Mouse (Mus musculus): ENCODE data around the gene Ddit4. TPM values are rescaled to one million over a fixed set of nuclear protein-coding genes. Genes with fewer than 3 reads are reported as not detected.
A peak's percentile ranks its signal among the peaks of the same experiment; 100 is the strongest.

Ddit4 gene
- total and polyA plus RNA-seq, 2 experiments from 2014 or later: 40.7 to 57.8 TPM

DNA sequence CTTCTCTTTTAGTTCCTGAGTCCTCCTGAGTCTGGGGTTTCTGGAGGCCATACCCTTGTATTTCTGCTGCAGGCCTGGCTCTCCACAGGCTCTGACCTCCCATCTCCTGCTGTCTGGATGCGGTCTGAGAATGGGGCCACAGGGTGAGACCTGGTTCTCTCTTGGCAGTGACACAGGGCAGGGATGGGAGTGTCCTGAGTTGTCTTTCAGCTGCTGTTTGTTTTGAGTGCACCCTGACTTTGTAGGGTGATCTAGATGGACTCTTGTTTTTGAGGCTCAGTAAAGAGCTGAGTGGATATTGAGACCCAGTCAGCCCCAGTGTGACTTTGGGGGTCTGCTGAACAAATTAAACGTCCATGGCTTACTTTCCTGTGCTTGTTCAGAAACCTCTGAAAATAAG lies 26.8 kb upstream of the Ddit4 start:
- Histone ChIP-seq H3K4me1 (ENCODE audit: insufficient read depth) (peaks cover 8% of the 10 kb centered on the region; the same call in 1 of the 2 replicates), H3K4me3 (ENCODE audit: low read depth, low read length) (no peak overlapping the region), H3K27me3 (ENCODE audit: insufficient read depth, low read length) (no peaks in the 10 kb centered on the region), H3K36me3 (ENCODE audit: insufficient read depth) (no peaks in the 10 kb centered on the region), H3K9me3 (ENCODE audit: low read length) (no peaks in the 10 kb centered on the region), H3K9ac (no peak overlapping the region), H3K27ac (ENCODE audit: low read depth, low read length) (peak overlapping the region; percentile 66), H3K4me2 (ENCODE audit: low read depth) (no peak overlapping the region)
- TF ChIP-seq CTCF (IDR thresholded peaks at IDR 0.05; ENCODE audit: low read depth): no peak
- 69% methylated on average over 2 of the region's 2 CpGs for WGBS
- DNase-seq: no peak
- ATAC-seq: no peak

DNA sequence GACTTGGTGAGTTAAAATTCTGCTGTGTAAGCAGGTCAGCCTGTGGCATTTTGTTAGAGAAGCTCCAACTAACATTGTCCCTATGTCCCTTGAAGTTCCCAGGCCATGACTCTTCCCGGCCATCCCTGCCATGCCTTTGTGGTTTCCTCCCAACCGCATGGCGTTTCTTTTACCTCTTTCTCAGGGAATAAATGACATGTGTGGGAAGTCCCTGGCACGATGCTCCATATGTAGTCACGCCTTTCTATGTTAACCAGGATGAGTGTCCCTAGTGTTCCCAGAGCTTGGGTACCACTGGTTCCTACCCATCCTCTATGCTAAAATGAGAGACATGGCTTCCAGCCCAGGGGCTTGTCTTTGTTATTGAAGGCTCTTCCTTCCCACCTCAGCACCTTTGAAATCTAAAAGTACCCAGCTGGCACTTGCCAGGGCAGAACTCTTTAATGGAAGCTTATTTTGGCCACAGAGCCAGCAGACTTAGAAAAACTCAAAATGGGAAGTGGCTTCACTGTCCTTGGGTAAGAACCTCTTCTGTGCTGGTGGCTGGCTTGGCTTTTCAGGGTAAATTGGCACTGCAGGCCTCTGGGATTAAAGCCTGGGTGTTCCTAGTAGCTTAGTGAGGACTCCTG lies 26.2 kb upstream of the Ddit4 start:
- DNase-seq (no peak), ATAC-seq (no peak)
- H3K4me2 ChIP-seq (ENCODE audit: low read depth): no peak overlapping the region
- H3K9me3 ChIP-seq (ENCODE audit: low read length): no peaks in the 10 kb centered on the region
- 87% methylated on average over 5 of the region's 5 CpGs for WGBS
- H3K9ac ChIP-seq: no peak overlapping the region
- H3K27me3 ChIP-seq (ENCODE audit: insufficient read depth, low read length): no peaks in the 10 kb centered on the region
- no peak for TF ChIP-seq CTCF (IDR thresholded peaks at IDR 0.05; ENCODE audit: low read depth)
- H3K27ac ChIP-seq (ENCODE audit: low read depth, low read length): peak overlapping the region; percentile 66
- H3K36me3 ChIP-seq (ENCODE audit: insufficient read depth): no peaks in the 10 kb centered on the region
- no peak overlapping the region for H3K4me3 ChIP-seq (ENCODE audit: low read depth, low read length)
- peaks cover 8% of the 10 kb centered on the region; the same call in 1 of the 2 replicates for H3K4me1 ChIP-seq (ENCODE audit: insufficient read depth)

DNA sequence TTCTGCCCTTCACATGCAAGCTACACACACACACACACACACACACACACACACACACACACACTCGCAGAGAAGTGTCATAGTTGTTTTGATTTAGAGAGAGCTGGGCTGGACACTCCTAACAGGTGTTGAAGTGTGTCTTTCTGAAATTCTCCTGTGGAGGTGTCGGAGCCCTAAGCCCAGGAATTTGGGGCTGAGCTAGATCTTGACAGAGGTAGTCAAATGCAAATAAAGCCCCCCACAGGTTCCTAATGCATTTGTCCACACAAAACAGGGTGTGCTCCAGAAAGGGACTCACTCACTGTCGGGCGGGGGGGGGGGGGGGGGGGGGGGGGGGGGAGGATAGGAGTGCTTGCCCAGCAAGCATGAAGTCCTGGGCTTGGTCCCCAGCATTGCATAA lies 25.5 kb upstream of the Ddit4 start:
- ATAC-seq (no peak), DNase-seq (no peak)
- Histone ChIP-seq H3K4me3 (ENCODE audit: low read depth, low read length) (no peak overlapping the region), H3K9me3 (ENCODE audit: low read length) (no peaks in the 10 kb centered on the region), H3K27me3 (ENCODE audit: insufficient read depth, low read length) (no peaks in the 10 kb centered on the region), H3K27ac (ENCODE audit: low read depth, low read length) (no peak overlapping the region), H3K36me3 (ENCODE audit: insufficient read depth) (no peaks in the 10 kb centered on the region), H3K4me1 (ENCODE audit: insufficient read depth) (peaks cover 8% of the 10 kb centered on the region; the same call in 1 of the 2 replicates), H3K9ac (no peak overlapping the region), H3K4me2 (ENCODE audit: low read depth) (no peak overlapping the region)
- WGBS: 69% methylated on average over 2 of the region's 4 CpGs
- no peak for TF ChIP-seq CTCF (IDR thresholded peaks at IDR 0.05; ENCODE audit: low read depth)

DNA sequence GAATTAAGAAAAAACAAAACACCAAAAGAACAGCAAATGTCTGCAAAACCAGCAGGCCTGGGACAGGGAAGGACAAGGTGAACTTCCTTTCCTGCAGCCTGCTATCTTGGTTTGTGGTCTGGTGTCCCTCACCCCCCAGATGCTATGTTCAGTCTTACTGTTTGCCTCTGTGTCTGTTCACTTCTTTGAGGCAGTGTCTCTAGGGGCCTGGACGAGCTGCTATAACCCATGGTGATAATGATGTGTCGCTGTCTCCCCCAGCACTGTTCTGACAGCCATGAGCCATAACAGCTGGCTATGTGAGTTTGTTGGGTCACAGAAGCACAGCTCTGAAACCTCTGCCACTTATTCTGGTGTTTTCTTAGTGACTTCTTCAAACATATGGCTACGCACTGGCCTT lies 23.2 kb upstream of the Ddit4 start:
- H3K4me3 ChIP-seq (ENCODE audit: low read depth, low read length): no peak overlapping the region
- no peaks in the 10 kb centered on the region for H3K27me3 ChIP-seq (ENCODE audit: insufficient read depth, low read length)
- TF ChIP-seq CTCF (IDR thresholded peaks at IDR 0.05; ENCODE audit: low read depth): no peak
- ATAC-seq (no peak), DNase-seq (no peak)
- no peaks in the 10 kb centered on the region for H3K36me3 ChIP-seq (ENCODE audit: insufficient read depth)
- H3K27ac ChIP-seq (ENCODE audit: low read depth, low read length): peak overlapping the region; percentile 21; the same call in 1 of the 2 replicates
- H3K9ac ChIP-seq: no peak overlapping the region
- H3K4me2 ChIP-seq (ENCODE audit: low read depth): no peak overlapping the region
- WGBS: 68% methylated on average over 3 of the region's 3 CpGs
- H3K9me3 ChIP-seq (ENCODE audit: low read length): no peaks in the 10 kb centered on the region
- H3K4me1 ChIP-seq (ENCODE audit: insufficient read depth): peaks cover 17% of the 10 kb centered on the region; the same call in 1 of the 2 replicates

DNA sequence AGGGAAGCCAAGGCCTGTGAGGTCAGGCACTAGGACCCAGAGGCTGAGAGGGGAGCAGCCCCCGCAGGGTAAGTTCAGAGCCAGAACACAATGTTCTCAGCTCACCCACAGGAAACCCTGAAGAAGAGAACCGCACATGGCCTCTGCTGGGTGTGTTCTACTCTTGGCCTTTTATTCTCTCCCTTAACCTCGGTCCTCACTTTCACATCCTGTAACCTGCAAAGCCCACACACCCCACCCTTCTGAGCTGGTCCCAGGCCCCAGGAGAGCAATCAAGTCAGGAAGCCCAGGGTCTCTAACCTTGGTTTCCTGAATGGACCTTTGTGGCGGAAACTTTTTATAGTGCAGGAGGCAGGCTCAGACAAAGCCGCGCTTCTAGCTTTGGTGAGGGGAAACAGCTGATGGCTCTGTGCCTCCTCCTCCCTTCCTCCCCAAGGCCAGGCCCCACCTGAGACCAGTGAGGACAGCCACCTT lies 22.6 kb upstream of the Ddit4 start:
- no peak overlapping the region for H3K4me2 ChIP-seq (ENCODE audit: low read depth)
- DNase-seq: no peak
- H3K4me3 ChIP-seq (ENCODE audit: low read depth, low read length): no peak overlapping the region
- H3K9me3 ChIP-seq (ENCODE audit: low read length): no peaks in the 10 kb centered on the region
- no peaks in the 10 kb centered on the region for H3K27me3 ChIP-seq (ENCODE audit: insufficient read depth, low read length)
- no peaks in the 10 kb centered on the region for H3K36me3 ChIP-seq (ENCODE audit: insufficient read depth)
- H3K9ac ChIP-seq: no peak overlapping the region
- TF ChIP-seq CTCF (IDR thresholded peaks at IDR 0.05; ENCODE audit: low read depth): no peak
- peaks cover 15% of the 10 kb centered on the region; the same call in 1 of the 2 replicates for H3K4me1 ChIP-seq (ENCODE audit: insufficient read depth)
- WGBS: 14% methylated on average over 6 of the region's 6 CpGs
- peak; percentile 14; the same call in 1 of the 2 replicates for ATAC-seq
- H3K27ac ChIP-seq (ENCODE audit: low read depth, low read length): peak overlapping the region; percentile 21; the same call in 1 of the 2 replicates

DNA sequence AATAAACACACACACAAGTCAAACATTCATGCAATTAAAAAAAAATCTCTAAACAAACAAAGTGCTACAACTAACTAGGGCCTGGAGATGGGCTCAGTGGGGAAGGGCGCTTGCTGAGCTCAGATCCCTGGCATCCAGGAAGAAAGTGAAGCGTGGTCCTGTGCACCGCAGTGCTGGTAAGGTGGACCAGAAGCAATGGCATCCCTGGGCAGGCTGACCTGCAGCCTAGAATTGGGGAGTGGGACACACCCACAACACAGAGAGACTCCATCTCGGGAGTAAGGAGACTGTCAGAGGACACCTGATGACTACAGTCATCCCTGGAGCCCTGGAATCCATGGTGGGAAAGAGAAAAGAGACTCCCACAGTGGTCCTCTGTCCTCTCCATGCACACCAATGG lies 21.8 kb upstream of the Ddit4 start:
- H3K36me3 ChIP-seq (ENCODE audit: insufficient read depth): no peaks in the 10 kb centered on the region
- H3K4me3 ChIP-seq (ENCODE audit: low read depth, low read length): no peak overlapping the region
- H3K9me3 ChIP-seq (ENCODE audit: low read length): no peaks in the 10 kb centered on the region
- TF ChIP-seq CTCF (IDR thresholded peaks at IDR 0.05; ENCODE audit: low read depth): no peak
- WGBS: 84% methylated on average over 4 of the region's 4 CpGs
- no peaks in the 10 kb centered on the region for H3K27me3 ChIP-seq (ENCODE audit: insufficient read depth, low read length)
- no peak overlapping the region for H3K4me2 ChIP-seq (ENCODE audit: low read depth)
- H3K4me1 ChIP-seq (ENCODE audit: insufficient read depth): peaks cover 9% of the 10 kb centered on the region; the same call in 1 of the 2 replicates
- H3K27ac ChIP-seq (ENCODE audit: low read depth, low read length): peak overlapping the region; percentile 54
- ATAC-seq: no peak
- no peak overlapping the region for H3K9ac ChIP-seq
- DNase-seq: no peak

DNA sequence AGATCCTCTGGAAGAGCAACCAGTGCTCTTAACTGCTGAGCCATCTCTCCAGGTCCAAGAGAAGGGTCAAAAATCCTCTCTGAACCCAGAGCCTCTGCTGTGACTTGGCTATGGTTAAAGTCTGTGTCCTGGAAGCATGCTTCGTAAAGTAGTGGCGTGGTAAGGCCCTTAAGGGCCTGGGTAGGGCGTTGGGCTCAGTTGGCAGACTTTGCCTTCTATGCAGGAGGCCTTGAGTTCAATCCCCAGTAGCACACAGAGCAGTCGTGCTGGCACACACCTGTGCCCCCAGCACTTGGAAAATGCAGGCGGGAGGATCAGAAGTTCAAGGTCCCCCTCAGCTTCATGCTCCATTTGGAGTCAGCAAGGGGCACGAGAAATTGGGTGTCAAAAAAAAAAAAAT lies 21.4 kb upstream of the Ddit4 start:
- no peak overlapping the region for H3K9ac ChIP-seq
- H3K4me3 ChIP-seq (ENCODE audit: low read depth, low read length): no peak overlapping the region
- ATAC-seq: no peak
- 85% methylated on average over 6 of the region's 6 CpGs for WGBS
- no peaks in the 10 kb centered on the region for H3K36me3 ChIP-seq (ENCODE audit: insufficient read depth)
- no peak overlapping the region for H3K27ac ChIP-seq (ENCODE audit: low read depth, low read length)
- H3K4me2 ChIP-seq (ENCODE audit: low read depth): no peak overlapping the region
- no peak for DNase-seq
- TF ChIP-seq CTCF (IDR thresholded peaks at IDR 0.05; ENCODE audit: low read depth): no peak
- H3K27me3 ChIP-seq (ENCODE audit: insufficient read depth, low read length): no peaks in the 10 kb centered on the region
- 0 out of 2 replicates have a peak, but pooled peaks cover 9% of the 10 kb centered on the region for H3K4me1 ChIP-seq (ENCODE audit: insufficient read depth)
- no peaks in the 10 kb centered on the region for H3K9me3 ChIP-seq (ENCODE audit: low read length)
